Mouse (Mus musculus) gastrocnemius, postnatal 4 days (tissue): Measurements from ENCODE around the gene Lin7c. TPM values are rescaled to one million over a fixed set of nuclear protein-coding genes. Genes with fewer than 3 reads are reported as not detected.
A peak's percentile ranks its signal among the peaks of the same experiment; 100 is the strongest.

Experiments
- DNase-seq, 2 experiments: peaks; one replicate each; pipeline ENCODE4 v3.0.0; 2021 to 2022; ENCODE audit warnings: low spot score in 2 of 2, mixed read lengths in 2 of 2
- total RNA-seq, 2 experiments: library from RNA; stranded (reverse); gene quantifications; 2 replicates each; pipeline ENCODE4 v1.2.3; 2021

The Lin7c gene
- total RNA-seq, 2 experiments from 2014 or later: 38.6 to 47.3 TPM

GRCm38 (mm10) chr2:109936410-109936755 is 45.7 kb downstream of the Lin7c start:
- DNase-seq: no peak

GRCm38 (mm10) chr2:109941973-109942444 is 51.4 kb downstream of the Lin7c start:
- no peak for DNase-seq

- DNase-seq: no peak
Measured at GRCm38 (mm10) chr2:109942810-109943570, 52.3 kb downstream of the Lin7c start.

GRCm38 (mm10) chr2:109944995-109945394 is 54.3 kb downstream of the Lin7c start:
- DNase-seq: peak in 1 of 2 experiments; percentile 15

GRCm38 (mm10) chr2:109945532-109945931 is 54.9 kb downstream of the Lin7c start:
- DNase-seq: no peak

- no peak for DNase-seq
Measured at GRCm38 (mm10) chr2:109946426-109946825, 55.8 kb downstream of the Lin7c start.

GRCm38 (mm10) chr2:109949519-109949918 is 58.9 kb downstream of the Lin7c start:
- no peak for DNase-seq

GRCm38 (mm10) chr2:109950311-109950710 is 59.7 kb downstream of the Lin7c start:
- no peak for DNase-seq

Other genes starting within 250 kb of the Lin7c start
- gene Bdnf, start 216.2 kb upstream of the Lin7c start, total RNA-seq: under 1 TPM; 0.64 to 0.93 TPM
- gene Lgr4, start 26.8 kb downstream of the Lin7c start, total RNA-seq: 10 to 100 TPM; 33.2 to 36.3 TPM
- gene Ccdc34, start 127.0 kb downstream of the Lin7c start, total RNA-seq: 10 to 100 TPM; 20.6 to 22.9 TPM